Mouse (Mus musculus) subcutaneous adipose tissue, adult 2 months (tissue): ENCODE data around the gene Abl2. TPM values are rescaled to one million over a fixed set of nuclear protein-coding genes. Genes with fewer than 3 reads are reported as not detected.

ENCODE experiments used
- polyA plus RNA-seq: library from polyadenylated mRNA; depleted of rRNA; stranded (reverse); fragments of >200 nt; gene quantifications from 2 replicates; pipeline ENCODE4 v1.2.3, GENCODE M21; 2012; ENCODE audit warnings: low replicate concordance; rRNA removed

Gene Abl2
- 4.5 and 11.6 TPM in 2 replicates for polyA plus RNA-seq

DNA sequence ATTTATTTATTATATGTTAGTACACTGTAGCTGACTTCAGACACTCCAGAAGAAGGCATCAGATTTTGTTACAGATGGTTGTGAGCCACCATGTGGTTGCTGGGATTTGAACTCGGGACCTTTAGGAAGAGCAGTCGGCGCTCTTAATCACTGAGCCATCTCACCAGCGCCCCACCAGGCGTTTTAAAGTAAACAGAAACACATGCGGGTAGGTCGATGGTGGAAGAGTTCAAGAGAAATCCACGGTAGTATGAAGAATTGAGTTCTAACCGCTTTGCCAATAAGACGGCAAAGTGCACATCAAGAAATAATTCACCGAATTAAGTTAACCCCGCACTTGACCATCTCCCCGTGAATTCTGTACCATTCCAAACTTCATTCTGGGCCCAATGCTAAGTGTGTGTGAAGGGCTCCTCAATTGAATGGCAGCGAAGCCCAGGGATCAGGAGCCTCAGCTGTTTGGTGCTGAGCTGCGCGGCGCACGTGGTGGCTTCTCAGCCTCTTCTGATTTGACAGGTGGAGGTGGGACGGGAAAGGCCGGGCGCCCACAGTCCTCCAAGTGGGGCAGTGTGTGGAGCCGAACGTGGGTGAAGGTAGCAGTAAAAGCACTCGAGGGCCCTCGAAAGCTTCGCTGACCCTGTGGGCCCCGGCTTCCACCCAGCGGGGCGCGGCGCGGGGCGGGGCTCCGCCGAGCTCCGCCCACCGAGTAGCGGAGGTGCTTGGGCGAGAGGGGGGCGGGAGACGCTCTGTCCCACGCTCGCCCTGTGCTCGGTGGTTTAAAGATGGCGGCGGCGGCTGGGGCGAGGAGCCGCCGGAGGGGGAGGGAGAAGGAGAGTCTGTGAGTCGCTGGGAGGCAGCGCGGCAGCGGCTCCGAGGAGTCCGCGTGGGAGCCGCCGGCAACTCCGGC is at the start of gene Abl2:
TSS of gene Abl2 (plus strand) at position 763 of the 907 bp plus-strand sequence.

DNA sequence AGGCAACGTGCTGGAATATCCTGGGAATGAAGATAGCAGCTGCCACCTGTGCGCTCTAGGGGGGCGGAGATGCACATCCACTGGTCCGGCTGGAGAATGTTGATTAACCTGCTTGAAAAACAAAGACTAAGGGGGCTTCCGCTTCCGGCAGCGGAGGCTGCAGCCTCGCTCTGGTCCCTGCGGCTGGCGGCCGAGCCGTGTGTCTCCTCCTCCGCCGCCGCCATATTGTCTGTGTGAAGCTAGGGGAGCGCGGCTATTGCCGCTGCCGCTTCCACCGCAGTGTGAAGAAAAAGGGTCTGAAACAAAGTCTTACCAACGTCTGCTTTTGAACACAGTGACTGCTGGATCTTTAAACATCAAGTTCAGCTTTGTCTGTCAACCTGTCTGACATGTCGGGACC is 34.7 kb upstream of the Abl2 start, which contains the start of gene Gm10031:
TSS of gene Gm10031 (plus strand) at position 171 of the 400 bp plus-strand sequence.

DNA sequence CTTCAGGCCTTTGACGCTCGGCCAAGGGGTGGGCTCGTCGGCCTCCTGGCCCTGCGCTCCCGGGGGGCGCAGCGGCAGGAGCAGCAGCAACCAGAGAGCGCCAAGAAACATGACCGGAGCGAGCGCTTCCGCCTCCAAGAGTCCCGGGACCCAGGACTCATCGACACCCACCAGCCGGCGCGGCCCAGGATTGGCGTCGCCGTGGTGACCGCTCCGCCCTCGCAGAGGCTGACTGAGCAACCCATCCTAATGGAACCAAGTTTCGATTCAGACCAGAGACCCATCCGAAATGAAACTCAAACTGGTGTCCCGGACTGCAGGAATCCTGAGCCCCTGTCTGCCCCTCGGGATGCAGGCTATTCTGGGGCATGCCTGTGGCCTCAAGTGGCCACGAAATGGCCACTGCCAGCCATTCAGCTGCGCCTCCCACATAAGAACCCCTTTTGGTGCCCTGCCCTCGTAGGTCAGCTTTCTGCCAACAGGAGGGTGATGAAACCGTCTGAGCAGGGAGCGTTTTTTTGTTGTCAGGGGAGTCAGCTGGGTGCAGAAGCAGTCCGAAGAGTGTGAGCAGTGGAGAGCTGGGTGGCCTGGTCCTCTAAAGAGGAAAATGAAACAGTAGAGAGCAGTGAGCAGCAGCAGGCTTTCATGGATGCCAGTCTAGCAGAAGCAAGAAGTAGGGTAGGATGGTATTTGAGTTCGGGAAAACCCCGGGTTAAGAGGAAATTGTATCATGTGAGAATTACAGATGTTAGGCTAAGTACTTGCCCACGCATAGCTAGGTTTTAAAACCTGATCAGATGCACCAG is 115.8 kb downstream of the Abl2 start, which contains the start of gene Tor3a:
TSS of gene Tor3a (minus strand) at position 162 of the 806 bp plus-strand sequence.

Other genes starting within 250 kb of the Abl2 start
- 0.08 TPM in 1 of 2 replicates, not detected in the other for gene Nphs2, start 248.1 kb upstream of the Abl2 start, polyA plus RNA-seq
- gene Gm2000, start 192.7 kb upstream of the Abl2 start, polyA plus RNA-seq, result 23.2 and 40.1 TPM in 2 replicates
- gene Axdnd1, start 137.6 kb upstream of the Abl2 start, polyA plus RNA-seq, result 0.09 TPM in 1 of 2 replicates, not detected in the other
- gene Soat1, start 84.5 kb upstream of the Abl2 start, polyA plus RNA-seq, result 8.1 and 74.6 TPM in 2 replicates
- 13.3 and 22.2 TPM in 2 replicates for gene Gm10031, start 34.8 kb upstream of the Abl2 start, polyA plus RNA-seq
- 26.6 and 46.5 TPM in 2 replicates for gene Tor3a, start 115.6 kb downstream of the Abl2 start, polyA plus RNA-seq
- gene Fam20b, start 160.3 kb downstream of the Abl2 start, polyA plus RNA-seq, result 27.3 and 28.7 TPM in 2 replicates